Mouse (Mus musculus) heart, embryonic 16.5 days (tissue): Measurements from ENCODE around the gene Zfp1. TPM values are rescaled to one million over a fixed set of nuclear protein-coding genes. Genes with fewer than 3 reads are reported as not detected.

Experiments
- ATAC-seq: fragments of 200-750 bp; cut with Nextera tagmentation; replicated peaks from 2 replicates; pipeline ENCODE4 v1.8.0; 2017; ENCODE audit warnings: moderate number of reproducible peaks; ENCODE audit not compliant: insufficient read depth, low FRiP score; ENCODE audit errors: extremely low read depth
- H3K27ac ChIP-seq: fragments of 300-500 bp; sonication (generic); 2 replicates; pipeline ENCODE4 v1.5.1; 2014; ENCODE audit warnings: mild to moderate bottlenecking, low read length, control low read depth, moderate library complexity
- H3K27me3 ChIP-seq: fragments of 300-500 bp; sonication (generic); 2 replicates; pipeline ENCODE4 v1.6.1; 2014; ENCODE audit warnings: low read length, mixed read lengths; ENCODE audit not compliant: control insufficient read depth, insufficient read depth
- H3K36me3 ChIP-seq: fragments of 300-500 bp; sonication (generic); 2 replicates; pipeline ENCODE4 v1.6.1; 2014; ENCODE audit not compliant: control insufficient read depth, insufficient read depth
- H3K4me1 ChIP-seq: fragments of 300-500 bp; sonication (generic); 2 replicates; pipeline ENCODE4 v1.6.1; 2014; ENCODE audit warnings: low read length, mixed read lengths; ENCODE audit not compliant: control insufficient read depth, insufficient read depth
- H3K4me2 ChIP-seq: fragments of 300-500 bp; sonication (generic); 2 replicates; pipeline ENCODE4 v1.6.1; 2014; ENCODE audit warnings: low read depth, mild to moderate bottlenecking, control low read depth, low read length
- H3K4me3 ChIP-seq: fragments of 300-500 bp; sonication (generic); 2 replicates; pipeline ENCODE4 v1.5.1; 2014; ENCODE audit warnings: mild to moderate bottlenecking, control low read depth, low read length
- H3K9ac ChIP-seq: fragments of 300-500 bp; sonication (generic); 2 replicates; pipeline ENCODE4 v1.6.1; 2014; ENCODE audit warnings: low read length, control low read depth
- H3K9me3 ChIP-seq: fragments of 300-500 bp; sonication (generic); replicated peaks from 2 replicates; pipeline ENCODE4 v1.6.1; 2016; ENCODE audit warnings: low read length; ENCODE audit not compliant: control insufficient read depth
- WGBS: fragments of 180-500 bp; shearing (Covaris S2); extraction: QIAGEN DNeasy Blood & Tissue Kit; methylation state at CpG from one replicate; pipeline ENCODE4 v1.1.7; 2014; 5-methylcytosine and 5-hydroxymethylcytosine counted together
- polyA plus RNA-seq: library from polyadenylated mRNA; unstranded; fragments of >200 nt; fragmentation: Nextera tagmentation; extraction: Ambion mirVana; gene quantifications from 2 replicates; pipeline ENCODE4 v1.2.1, GENCODE M21; 2015

Gene Zfp1
- polyA plus RNA-seq, 1 experiment from 2014 or later = 16.7 TPM

- no peak overlapping the region for H3K4me3 ChIP-seq
- H3K27ac ChIP-seq = no peak overlapping the region
- H3K4me1 ChIP-seq = peaks cover 35% of the 10 kb centered on the region
- H3K36me3 ChIP-seq = peaks cover 3% of the 10 kb centered on the region; the same call in 1 of the 2 replicates
- H3K27me3 ChIP-seq = no peaks in the 10 kb centered on the region
- no peak overlapping the region for H3K9ac ChIP-seq
- ATAC-seq = no peak
- H3K9me3 ChIP-seq = no peaks in the 10 kb centered on the region
- H3K4me2 ChIP-seq = no peak overlapping the region
- 84% methylated on average over 10 of the region's 10 CpGs for WGBS
These were observed 20.6 kb upstream of the Zfp1 start for GRCm38 (mm10) chr8:111622553-111622952.

- Histone ChIP-seq H3K27me3 (no peaks in the 10 kb centered on the region), H3K36me3 (peaks cover 3% of the 10 kb centered on the region; the same call in 1 of the 2 replicates), H3K9ac (peak overlapping the region; percentile 52; the same call in 1 of the 2 replicates), H3K4me3 (no peak overlapping the region), H3K9me3 (no peaks in the 10 kb centered on the region), H3K4me2 (no peak overlapping the region), H3K4me1 (peaks cover 29% of the 10 kb centered on the region), H3K27ac (peak overlapping the region; percentile 64)
- 61% methylated on average over 12 of the region's 12 CpGs for WGBS
- no peak; the same call in 1 of the 2 replicates for ATAC-seq
These were observed 18.9 kb upstream of the Zfp1 start for GRCm38 (mm10) chr8:111624081-111624852.

GRCm38 (mm10) chr8:111624853-111625221 lies 18.4 kb upstream of the Zfp1 start:
- ATAC-seq = no peak
- peaks cover 3% of the 10 kb centered on the region; the same call in 1 of the 2 replicates for H3K36me3 ChIP-seq
- 75% methylated on average over 10 of the region's 10 CpGs for WGBS
- no peak overlapping the region for H3K4me2 ChIP-seq
- H3K4me1 ChIP-seq = peaks cover 24% of the 10 kb centered on the region
- no peak overlapping the region for H3K9ac ChIP-seq
- no peaks in the 10 kb centered on the region for H3K9me3 ChIP-seq
- no peaks in the 10 kb centered on the region for H3K27me3 ChIP-seq
- H3K4me3 ChIP-seq = no peak overlapping the region
- H3K27ac ChIP-seq = no peak overlapping the region

GRCm38 (mm10) chr8:111625694-111626527 lies 17.3 kb upstream of the Zfp1 start:
- Histone ChIP-seq H3K4me3 (no peak overlapping the region), H3K36me3 (peaks cover 3% of the 10 kb centered on the region; the same call in 1 of the 2 replicates), H3K9ac (no peak overlapping the region), H3K4me2 (no peak overlapping the region), H3K9me3 (no peaks in the 10 kb centered on the region), H3K27ac (no peak overlapping the region), H3K4me1 (peaks cover 21% of the 10 kb centered on the region), H3K27me3 (no peaks in the 10 kb centered on the region)
- 28% methylated on average over 6 of the region's 6 CpGs for WGBS
- no peak for ATAC-seq

- Histone ChIP-seq H3K9ac (no peak overlapping the region), H3K4me2 (no peak overlapping the region), H3K27me3 (no peaks in the 10 kb centered on the region), H3K4me1 (peaks cover 21% of the 10 kb centered on the region), H3K9me3 (no peaks in the 10 kb centered on the region), H3K27ac (no peak overlapping the region), H3K36me3 (peaks cover 3% of the 10 kb centered on the region; the same call in 1 of the 2 replicates), H3K4me3 (no peak overlapping the region)
- ATAC-seq = no peak
- WGBS = 55% methylated on average over 8 of the region's 8 CpGs
These were observed 16.7 kb upstream of the Zfp1 start for GRCm38 (mm10) chr8:111626528-111626820.

- 85% methylated on average over 14 of the region's 14 CpGs for WGBS
- Histone ChIP-seq H3K4me3 (no peak overlapping the region), H3K36me3 (peaks cover 3% of the 10 kb centered on the region; the same call in 1 of the 2 replicates), H3K4me1 (peaks cover 21% of the 10 kb centered on the region), H3K4me2 (no peak overlapping the region), H3K9ac (no peak overlapping the region), H3K9me3 (no peaks in the 10 kb centered on the region), H3K27me3 (no peaks in the 10 kb centered on the region), H3K27ac (no peak overlapping the region)
- no peak for ATAC-seq
These were observed 16.3 kb upstream of the Zfp1 start for GRCm38 (mm10) chr8:111626933-111627332.

- Histone ChIP-seq H3K9me3 (no peaks in the 10 kb centered on the region), H3K4me2 (no peak overlapping the region), H3K9ac (no peak overlapping the region), H3K4me3 (peak overlapping the region; percentile 4; the same call in 1 of the 2 replicates), H3K4me1 (peaks cover 21% of the 10 kb centered on the region), H3K27ac (no peak overlapping the region), H3K36me3 (peaks cover 2% of the 10 kb centered on the region; the same call in 1 of the 2 replicates), H3K27me3 (no peaks in the 10 kb centered on the region)
- 92% methylated on average over 9 of the region's 9 CpGs for WGBS
- no peak for ATAC-seq
These were observed 15.3 kb upstream of the Zfp1 start for GRCm38 (mm10) chr8:111627923-111628322.

GRCm38 (mm10) chr8:111628401-111628800 lies 14.8 kb upstream of the Zfp1 start:
- Histone ChIP-seq H3K4me2 (0 out of 2 replicates have a peak overlapping the region, but pooled peaks have one; percentile 13), H3K4me1 (peaks cover 21% of the 10 kb centered on the region), H3K27me3 (no peaks in the 10 kb centered on the region), H3K9me3 (no peaks in the 10 kb centered on the region), H3K9ac (no peak overlapping the region), H3K27ac (no peak overlapping the region), H3K36me3 (no peaks in the 10 kb centered on the region), H3K4me3 (peak overlapping the region; percentile 4; the same call in 1 of the 2 replicates)
- no peak for ATAC-seq
- WGBS = 83% methylated on average over 12 of the region's 12 CpGs
